ENCODE assay signal across 9 mouse cellular contexts in genomic region chr1:134745648-134746047, GRCm38 (mm10).
DNase-seq lines count a peak whose midpoint lies in the region; ATAC-seq and TF ChIP-seq lines count a peak whose summit lies in the region.
"Had no signal": no experiment of that assay in that cellular context is flagged by ENCODE, and none has a peak within 500 bp of the region (broad histone marks: within the 10 kb centered on the region; RNA-seq: fewer than 3 reads in every experiment).

No protein-coding gene starts in this region.

- DNase-seq in gastrocnemius, postnatal 14 days: peak; percentile 39
- DNase-seq in gastrocnemius, postnatal 25 days: no peak
- no peak for DNase-seq in testis, postnatal 14 days (ENCODE audit: low spot score)
- DNase-seq in embryonic facial prominence, embryonic 11.5 days (ENCODE audit: low spot score): peak; percentile 60
- DNase-seq in retina, postnatal 7 days (ENCODE audit: low read depth, low spot score): peak; percentile 31
- no peak for DNase-seq in neural tube, embryonic 10.5 days (ENCODE audit: extremely low spot score, low spot score)
- DNase-seq in left cerebral cortex, adult 18-20 months (ENCODE audit: low spot score in 2 of 2): no peak

- TF ChIP-seq POLR2A in testis, adult 2 months (IDR thresholded peaks at IDR 0.05; ENCODE audit: control insufficient read depth, low read depth, low read length): no peak

- no peaks in the 10 kb centered on the region for H3K36me3 ChIP-seq in testis, adult 2 months (ENCODE audit: control insufficient read depth, insufficient read depth, low read length)
- no peaks in the 10 kb centered on the region for H3K36me3 ChIP-seq in embryonic facial prominence, embryonic 11.5 days (replicated peaks; ENCODE audit: control insufficient read depth, insufficient read depth, low read depth, low read length)
- H3K36me3 ChIP-seq: heart, embryonic 15.5 days had no signal

- H3K4me1 ChIP-seq in testis, adult 2 months (ENCODE audit: control insufficient read depth, insufficient read depth, low read length): peaks cover 4% of the 10 kb centered on the region
- H3K4me1 ChIP-seq in embryonic facial prominence, embryonic 11.5 days (ENCODE audit: control insufficient read depth, insufficient read depth, low read length): no peaks in the 10 kb centered on the region

- TF ChIP-seq CTCF in testis, adult 2 months (IDR thresholded peaks at IDR 0.05; ENCODE audit: control insufficient read depth, insufficient read depth, insufficient replicate concordance, low read depth, low read length): peak; percentile 48; the same call in 1 of the 2 replicates

- no peaks in the 10 kb centered on the region for H3K27me3 ChIP-seq in testis, adult 2 months (ENCODE audit: control insufficient read depth, insufficient read depth, low read length)
- no peaks in the 10 kb centered on the region for H3K27me3 ChIP-seq in embryonic facial prominence, embryonic 11.5 days (ENCODE audit: control insufficient read depth, insufficient read depth, low read length)
- H3K27me3 ChIP-seq: heart, embryonic 15.5 days had no signal

- no peak overlapping the region for H3K9ac ChIP-seq in embryonic facial prominence, embryonic 11.5 days (replicated peaks; ENCODE audit: low read length)
- H3K9ac ChIP-seq: heart, embryonic 15.5 days had no signal

- H3K4me2 ChIP-seq in embryonic facial prominence, embryonic 11.5 days (ENCODE audit: low read depth, low read length): no peak overlapping the region
- H3K4me2 ChIP-seq: heart, embryonic 15.5 days had no signal

- no peak overlapping the region for H3K27ac ChIP-seq in testis, adult 2 months (ENCODE audit: control insufficient read depth, insufficient read depth, low read depth, low read length)
- no peak overlapping the region for H3K27ac ChIP-seq in embryonic facial prominence, embryonic 11.5 days (replicated peaks; ENCODE audit: low read depth, low read length)
- H3K27ac ChIP-seq: heart, embryonic 15.5 days had no signal

- WGBS in embryonic facial prominence, embryonic 11.5 days: 51% methylated on average over 6 of the region's 6 CpGs

- H3K4me3 ChIP-seq in testis, adult 2 months (ENCODE audit: control insufficient read depth, low read depth, low read length): no peak overlapping the region
- no peak overlapping the region for H3K4me3 ChIP-seq in embryonic facial prominence, embryonic 11.5 days (ENCODE audit: low read depth, low read length)
- H3K4me3 ChIP-seq: heart, embryonic 15.5 days had no signal

- ATAC-seq in embryonic facial prominence, embryonic 11.5 days (replicated peaks; ENCODE audit: insufficient number of reproducible peaks, low FRiP score, low TSS enrichment, low read depth): no peak

- intact Hi-C loops in gastrocnemius, postnatal 14 days (cut with DNase I; ENCODE audit: low total_unique reads): no loop called here

- H3K9me3 ChIP-seq in embryonic facial prominence, embryonic 11.5 days (replicated peaks; ENCODE audit: control insufficient read depth, low read length): no peaks in the 10 kb centered on the region
- H3K9me3 ChIP-seq: heart, embryonic 15.5 days had no signal

Comparison
In these comparisons a context has a peak if more than half of its experiments do, and no peak if none do; other contexts are left out.
1. DNase-seq: peak in gastrocnemius, postnatal 14 days (single experiment), embryonic facial prominence, embryonic 11.5 days (single experiment) and retina, postnatal 7 days (single experiment); none in gastrocnemius, postnatal 25 days (single experiment), testis, postnatal 14 days (single experiment), neural tube, embryonic 10.5 days (single experiment) and left cerebral cortex, adult 18-20 months (0 of 2).